Mouse (Mus musculus): ENCODE data around the gene Olfr1425.
"Not testable (repeated sequence)": the region's sequence is repeated elsewhere in the genome, so short reads cannot be mapped to it uniquely, and the experiment has no call there.

The Olfr1425 gene

GRCm38 (mm10) chr19:12077631-12078030, at the start of gene Olfr1425:
Olfr1425 (minus strand) TSS chr19:12077731.
- DNase-seq (ENCODE audit: extremely low spot score), result not testable (repeated sequence)

- no peak for DNase-seq (ENCODE audit: extremely low spot score)
Measured at GRCm38 (mm10) chr19:12123103-12123502, 45.6 kb upstream of the Olfr1425 start, which contains the start of gene Olfr76. Olfr76 (minus strand) TSS chr19:12123203.

GRCm38 (mm10) chr19:12116464-12116863, 38.9 kb upstream of the Olfr1425 start:
- no peak for DNase-seq (ENCODE audit: extremely low spot score)

DNA sequence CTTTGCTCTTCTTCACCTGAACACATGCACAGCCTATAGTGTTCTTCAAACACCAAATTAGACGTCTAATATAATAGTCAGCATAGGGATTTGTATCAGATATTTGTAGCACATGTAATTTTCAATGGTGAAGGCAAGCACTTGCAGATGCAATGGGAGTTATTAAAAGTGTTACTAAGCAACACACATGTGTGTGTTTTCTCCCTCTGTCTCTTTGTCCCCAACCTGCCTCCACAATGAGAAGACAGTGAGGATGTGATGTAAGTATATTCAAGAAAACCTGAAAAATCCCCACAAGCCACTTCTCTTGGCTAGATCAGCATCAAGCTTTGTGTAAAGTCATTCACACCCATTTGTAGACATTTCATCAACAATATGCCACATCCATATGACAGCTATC, 38.3 kb upstream of the Olfr1425 start, which contains the start of gene Olfr1428:
Olfr1428 (minus strand) TSS at position 101 of the 400 bp plus-strand sequence.
- no peak for DNase-seq (ENCODE audit: extremely low spot score)

- no peak for DNase-seq (ENCODE audit: extremely low spot score)
Measured at GRCm38 (mm10) chr19:12113807-12114206, 36.3 kb upstream of the Olfr1425 start.

- DNase-seq (ENCODE audit: extremely low spot score), result no peak
Measured at GRCm38 (mm10) chr19:12104541-12104940, 27.0 kb upstream of the Olfr1425 start.

- no peak for DNase-seq (ENCODE audit: extremely low spot score)
Measured at GRCm38 (mm10) chr19:12103234-12103633, 25.7 kb upstream of the Olfr1425 start, which contains the start of gene Olfr1427. Olfr1427 (minus strand) TSS chr19:12103334.

- no peak for DNase-seq (ENCODE audit: extremely low spot score)
Measured at GRCm38 (mm10) chr19:12091913-12092312, 14.4 kb upstream of the Olfr1425 start, which contains the start of gene Olfr1426. Olfr1426 (minus strand) TSS chr19:12092013.

- DNase-seq (ENCODE audit: extremely low spot score), result not testable (repeated sequence)
Measured at GRCm38 (mm10) chr19:12069546-12069945, 8.0 kb downstream of the Olfr1425 start.

GRCm38 (mm10) chr19:12067806-12068205, 9.7 kb downstream of the Olfr1425 start:
- DNase-seq (ENCODE audit: extremely low spot score), result not testable (repeated sequence)

GRCm38 (mm10) chr19:12062582-12062981, 14.9 kb downstream of the Olfr1425 start, which contains the start of gene Olfr1424:
Olfr1424 (minus strand) TSS chr19:12062682.
- not testable (repeated sequence) for DNase-seq (ENCODE audit: extremely low spot score)

DNA sequence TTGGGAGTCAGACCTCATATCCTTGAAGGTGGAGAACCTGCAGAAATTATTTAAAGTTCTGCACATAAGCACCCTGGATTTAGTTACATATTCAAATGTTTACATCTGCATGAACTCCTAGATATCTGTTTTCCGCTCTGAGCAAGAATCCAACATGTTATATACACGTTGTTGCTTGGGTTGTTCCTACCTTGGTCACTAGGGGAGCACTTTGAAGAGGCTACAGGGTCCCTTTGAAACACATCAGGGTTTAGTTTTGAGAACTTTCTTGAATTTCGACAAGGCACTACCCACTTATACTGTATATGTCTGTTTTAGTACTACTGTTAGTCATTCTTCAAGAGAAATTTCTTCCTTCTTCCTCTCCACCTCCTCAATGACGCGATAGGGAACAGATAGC, 34.4 kb downstream of the Olfr1425 start:
- DNase-seq (ENCODE audit: extremely low spot score), result no peak

GRCm38 (mm10) chr19:12041217-12041616, 36.3 kb downstream of the Olfr1425 start, which contains the start of gene Olfr1423:
Olfr1423 (minus strand) TSS chr19:12041317.
- no peak for DNase-seq (ENCODE audit: extremely low spot score)

- no peak for DNase-seq (ENCODE audit: extremely low spot score)
Measured at GRCm38 (mm10) chr19:12037727-12038126, 39.8 kb downstream of the Olfr1425 start.

DNA sequence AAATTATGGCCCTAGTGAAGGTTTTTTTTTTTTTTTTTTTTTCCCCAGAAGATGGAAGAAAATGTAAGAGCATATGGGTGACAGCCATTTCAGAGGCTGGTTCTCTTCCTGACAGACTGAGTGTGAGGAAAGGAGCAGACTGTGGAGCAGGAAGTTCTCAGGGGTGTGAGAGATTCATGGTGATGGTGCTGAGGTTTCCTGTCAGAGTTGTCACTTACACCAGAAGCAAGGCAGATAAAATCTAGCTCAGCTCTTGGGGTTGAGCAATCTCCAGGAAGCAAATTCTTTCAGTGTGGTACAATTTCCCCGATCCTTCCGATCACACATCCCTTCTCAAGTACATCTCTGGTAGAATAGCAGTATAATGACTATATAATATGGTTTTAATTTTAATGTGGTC, 50.9 kb downstream of the Olfr1425 start:
- no peak for DNase-seq (ENCODE audit: extremely low spot score)

DNA sequence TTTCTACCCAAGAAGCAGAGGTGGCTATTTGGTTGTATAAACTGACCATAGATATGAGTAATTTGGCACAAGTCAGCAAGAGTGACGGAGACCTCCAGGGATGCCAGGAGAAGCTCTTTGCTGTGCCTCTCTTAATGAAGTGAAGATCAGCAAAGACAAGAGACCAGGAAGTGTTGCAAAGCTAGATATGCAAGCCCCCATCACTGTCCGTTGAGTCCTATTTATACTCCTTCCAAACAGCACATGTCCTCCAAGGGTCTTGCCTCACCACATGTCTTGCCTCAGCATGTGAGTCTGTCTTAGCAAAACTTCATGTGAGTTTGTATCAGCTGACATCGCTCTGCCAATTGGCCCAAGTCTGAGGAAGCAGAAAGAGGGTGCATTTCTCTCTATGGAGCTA, 52.2 kb downstream of the Olfr1425 start:
- DNase-seq (ENCODE audit: extremely low spot score), result no peak

GRCm38 (mm10) chr19:12024149-12024548, 53.4 kb downstream of the Olfr1425 start:
- DNase-seq (ENCODE audit: extremely low spot score), result no peak

All from embryo, embryonic 9.5 days (tissue).